Mouse (Mus musculus): ENCODE data around the gene Chrm3.

GRCm38 (mm10) chr13:9847515-9847914, 513.1 kb downstream of the Chrm3 start:
- TF ChIP-seq POLR2A (IDR thresholded peaks at IDR 0.05; ENCODE audit: borderline replicate concordance, extremely low read depth, low read depth, low read length) (no peak), CTCF (IDR thresholded peaks at IDR 0.05; ENCODE audit: insufficient read depth, low read length) (no peak)

Measured in lung, adult 2 months (tissue).